Comparison of ENCODE assay signal across 11 mouse cellular contexts in genomic region chrX:48141481-48141880, GRCm38 (mm10). TPM values are rescaled to one million over a fixed set of nuclear protein-coding genes. Genes with fewer than 3 reads are reported as not detected.
DNase-seq lines count a peak whose midpoint lies in the region; ATAC-seq lines count a peak whose summit lies in the region.
"Had no signal": no experiment of that assay in that cellular context is flagged by ENCODE, and none has a peak within 500 bp of the region (broad histone marks: within the 10 kb centered on the region; RNA-seq: fewer than 3 reads in every experiment).

No protein-coding gene starts in this region.

- peak; percentile 40 for ATAC-seq in CD4-positive, CD25-positive, alpha-beta regulatory T cell, adult 4 months
- ATAC-seq in monocyte, adult 5-6 weeks (replicated peaks; ENCODE audit: insufficient number of reproducible peaks, low FRiP score, low TSS enrichment, poor library complexity, severe bottlenecking), result no peak

- peak; percentile 83 for DNase-seq in T-cell, adult 2 months (ENCODE audit: low spot score)
- peak; percentile 78 for DNase-seq in naive thymus-derived CD4-positive, alpha-beta T cell, adult 2 months (ENCODE audit: low read depth)
- DNase-seq in thymus, adult 18-20 months, result peak; percentile 70 to 85
- DNase-seq in urinary bladder, postnatal 14 days (ENCODE audit: low spot score), result no peak
- DNase-seq in layer of hippocampus, adult 9-11 months, result no peak
- DNase-seq: heart, adult 11 months; kidney, adult 8-10 months; layer of hippocampus, postnatal 36 days; right cerebral cortex, adult 18-20 months had no signal

RNA-seq across cellular contexts. Expression of gene Sash3, which starts 4.8 kb away (rescaled TPM):
- polyA plus RNA-seq in CD4-positive, CD25-positive, alpha-beta regulatory T cell, adult 4 months (2017; shearing (Covaris generic)), result 100 to 1,000 TPM; 332 to 499 TPM
- total RNA-seq in monocyte, adult 5-6 weeks (2017), result 193 to 270 TPM (median 209 TPM) in 3 replicates

RNA-seq across cellular contexts. Expression of gene Xpnpep2, which starts 33.0 kb away (rescaled TPM):
- polyA plus RNA-seq in CD4-positive, CD25-positive, alpha-beta regulatory T cell, adult 4 months (2017; shearing (Covaris generic)), result under 1 TPM in 1 of 2 experiments, not detected in 1; 0.59 TPM
- total RNA-seq in monocyte, adult 5-6 weeks (2017), result not detected in 3 replicates

Comparison
In these comparisons a context has a peak if more than half of its experiments do, and no peak if none do; other contexts are left out.
1. DNase-seq: peak in T-cell, adult 2 months (single experiment), naive thymus-derived CD4-positive, alpha-beta T cell, adult 2 months (single experiment) and thymus, adult 18-20 months (2 of 2); none in urinary bladder, postnatal 14 days (single experiment) and layer of hippocampus, adult 9-11 months (single experiment).